Comparison of ENCODE assay signal across 8 mouse cellular contexts in genomic region chr11:120548786-120549167, GRCm38 (mm10). TPM values are rescaled to one million over a fixed set of nuclear protein-coding genes. Genes with fewer than 3 reads are reported as not detected.
DNase-seq lines count a peak whose midpoint lies in the region; ATAC-seq and TF ChIP-seq lines count a peak whose summit lies in the region.

No protein-coding gene starts in this region.

- peak overlapping the region; percentile 95 for H3K4me3 ChIP-seq in heart, embryonic 11.5 days (ENCODE audit: low read depth, low read length)
- peak overlapping the region; percentile 76 to 86 for H3K4me3 ChIP-seq in ES-E14 (ENCODE audit: insufficient read depth in 1 of 2, low read depth in 1 of 2, low read length in 2 of 2, poor library complexity in 1 of 2, severe bottlenecking in 1 of 2)
- peak overlapping the region; percentile 72 for H3K4me3 ChIP-seq in forebrain, embryonic 16.5 days (replicated peaks; ENCODE audit: low read length)
- peak overlapping the region; percentile 88 for H3K4me3 ChIP-seq in liver, postnatal 0 days (ENCODE audit: low read depth, low read length)

- no peaks in the 10 kb centered on the region for H3K27me3 ChIP-seq in heart, embryonic 11.5 days (ENCODE audit: control insufficient read depth, insufficient read depth, low read length)
- no peaks in the 10 kb centered on the region for H3K27me3 ChIP-seq in forebrain, embryonic 16.5 days (replicated peaks; ENCODE audit: control insufficient read depth, insufficient read depth, low read length)
- H3K27me3 ChIP-seq in liver, postnatal 0 days (ENCODE audit: insufficient read depth, low read length): no peaks in the 10 kb centered on the region

- peak overlapping the region; percentile 99 for H3K9ac ChIP-seq in heart, embryonic 11.5 days (ENCODE audit: low read depth, low read length)
- H3K9ac ChIP-seq in ES-E14 (ENCODE audit: insufficient read depth, low read depth, low read length, poor library complexity, severe bottlenecking): peak overlapping the region; percentile 75
- peak overlapping the region; percentile 86 for H3K9ac ChIP-seq in forebrain, embryonic 16.5 days (replicated peaks; ENCODE audit: low read depth, low read length)
- H3K9ac ChIP-seq in liver, postnatal 0 days (replicated peaks): peak overlapping the region; percentile 93

- H3K4me2 ChIP-seq in heart, embryonic 11.5 days: peak overlapping the region; percentile 97
- H3K4me2 ChIP-seq in forebrain, embryonic 16.5 days (ENCODE audit: low read length): peak overlapping the region; percentile 85
- H3K4me2 ChIP-seq in liver, postnatal 0 days (ENCODE audit: low read depth, low read length): peak overlapping the region; percentile 97

- no peak for DNase-seq in heart, adult 18-20 months
- DNase-seq in ES-E14 (ENCODE audit: low read depth, low spot score): no peak
- no peak for DNase-seq in liver, postnatal 0 days
- DNase-seq in yolk sac, embryonic 10.5 days (ENCODE audit: low spot score): no peak
- DNase-seq in testis, postnatal 10 days (ENCODE audit: low spot score): no peak
- no peak for DNase-seq in thymus, postnatal 36 days

- H3K9me3 ChIP-seq in heart, embryonic 11.5 days (replicated peaks; ENCODE audit: control insufficient read depth, low read length): no peaks in the 10 kb centered on the region
- H3K9me3 ChIP-seq in ES-E14 (ENCODE audit: control insufficient read depth, insufficient read depth, low read depth, low read length): no peaks in the 10 kb centered on the region
- no peaks in the 10 kb centered on the region for H3K9me3 ChIP-seq in forebrain, embryonic 16.5 days (ENCODE audit: control insufficient read depth, low read length)
- no peaks in the 10 kb centered on the region for H3K9me3 ChIP-seq in liver, postnatal 0 days (ENCODE audit: low read length)

- no peak for ATAC-seq in heart, embryonic 11.5 days (replicated peaks; ENCODE audit: insufficient number of reproducible peaks, low FRiP score, low TSS enrichment)
- ATAC-seq in forebrain, embryonic 16.5 days: no peak
- ATAC-seq in liver, postnatal 0 days: no peak

- no peak for TF ChIP-seq EP300 in liver, postnatal 0 days (IDR thresholded peaks at IDR 0.05; ENCODE audit: low read depth)

- TF ChIP-seq CTCF in liver, postnatal 0 days (IDR thresholded peaks at IDR 0.05; ENCODE audit: low read depth): no peak

- in situ Hi-C loops in ES-E14 (cut with MboI; ENCODE audit: low sequenced_read_pairs in 2 of 2, unreplicated experiment in 2 of 2): no loop called here

- WGBS in heart, embryonic 11.5 days (ENCODE audit: insufficient replicate concordance): 20% methylated on average over 7 of the region's 7 CpGs
- 23% methylated on average over 7 of the region's 7 CpGs for WGBS in forebrain, embryonic 16.5 days
- WGBS in liver, postnatal 0 days (ENCODE audit: insufficient replicate concordance): 15% methylated on average over 7 of the region's 7 CpGs

- peaks cover 4% of the 10 kb centered on the region; the same call in 1 of the 2 replicates for H3K36me3 ChIP-seq in heart, embryonic 11.5 days (ENCODE audit: control insufficient read depth, insufficient read depth, low read length)
- H3K36me3 ChIP-seq in ES-E14 (ENCODE audit: control insufficient read depth, insufficient read depth, low read length, poor library complexity, severe bottlenecking): peaks cover 5% of the 10 kb centered on the region; the same call in 1 of the 2 replicates
- H3K36me3 ChIP-seq in forebrain, embryonic 16.5 days (ENCODE audit: control insufficient read depth, insufficient read depth): no peaks in the 10 kb centered on the region
- H3K36me3 ChIP-seq in liver, postnatal 0 days (replicated peaks; ENCODE audit: insufficient read depth, low read length): peaks cover 10% of the 10 kb centered on the region

- peak overlapping the region; percentile 96 for H3K27ac ChIP-seq in heart, embryonic 11.5 days (ENCODE audit: low read depth, low read length)
- H3K27ac ChIP-seq in ES-E14 (ENCODE audit: insufficient read depth, low read depth, low read length, poor library complexity, severe bottlenecking): no peak overlapping the region
- H3K27ac ChIP-seq in forebrain, embryonic 16.5 days (ENCODE audit: low read length): peak overlapping the region; percentile 67; the same call in 1 of the 2 replicates
- H3K27ac ChIP-seq in liver, postnatal 0 days (ENCODE audit: low read depth): peak overlapping the region; percentile 98

- peaks cover 21% of the 10 kb centered on the region for H3K4me1 ChIP-seq in heart, embryonic 11.5 days (ENCODE audit: control insufficient read depth, insufficient read depth, low read length)
- peaks cover 0 to 9% of the 10 kb centered on the region in 2 experiments; a peak in 3 of 4 replicates for H3K4me1 ChIP-seq in ES-E14 (ENCODE audit: control insufficient read depth in 2 of 2, insufficient read depth in 2 of 2, low read length in 2 of 2, poor library complexity in 1 of 2)
- peaks cover 23% of the 10 kb centered on the region for H3K4me1 ChIP-seq in forebrain, embryonic 16.5 days (replicated peaks; ENCODE audit: control insufficient read depth, insufficient read depth, low read length)
- peaks cover 35% of the 10 kb centered on the region for H3K4me1 ChIP-seq in liver, postnatal 0 days (ENCODE audit: insufficient read depth)

TF ChIP-seq in ES-E14, 5 proteins besides CTCF, POLR2A, EP300 and RAD21:
- no peak for TF ChIP-seq ZC3H11A (IDR thresholded peaks at IDR 0.05; ENCODE audit: borderline replicate concordance, low read depth, low read length)
- no peak for TF ChIP-seq MAFK (IDR thresholded peaks at IDR 0.05; ENCODE audit: insufficient read depth, low read depth, low read length)
- no peak for TF ChIP-seq CHD2 (IDR thresholded peaks at IDR 0.05; ENCODE audit: low read depth, low read length)
- no peak for TF ChIP-seq HCFC1 (IDR thresholded peaks at IDR 0.05; ENCODE audit: borderline replicate concordance, insufficient read depth, low read length)
- no peak for TF ChIP-seq ZNF384 (IDR thresholded peaks at IDR 0.05; ENCODE audit: low read depth, low read length)

RNA-seq across cellular contexts. Expression of gene Mcrip1, which starts 0.8 kb away (rescaled TPM):
- 157 and 168 TPM in 2 replicates for polyA plus RNA-seq in heart, embryonic 11.5 days (2014; fragmentation: Nextera tagmentation; extraction: Ambion mirVana)
- 10 to 100 TPM; 39.1 to 44.1 TPM for total RNA-seq in heart, adult 18-20 months (2021)
- 18.9 and 20.2 TPM in 2 replicates for total RNA-seq in ES-E14 (2012; rRNA removed)
- 222 and 241 TPM in 2 replicates for polyA plus RNA-seq in forebrain, embryonic 16.5 days (2015; fragmentation: Nextera tagmentation; extraction: Ambion mirVana)
- polyA plus RNA-seq in liver, postnatal 0 days (2015; fragmentation: Nextera tagmentation; extraction: Ambion mirVana): 59.2 and 61.0 TPM in 2 replicates

RNA-seq across cellular contexts. Expression of gene Ppp1r27, which starts 2.2 kb away (rescaled TPM):
- polyA plus RNA-seq in heart, embryonic 11.5 days (2014; fragmentation: Nextera tagmentation; extraction: Ambion mirVana): not detected in 2 replicates
- total RNA-seq in heart, adult 18-20 months (2021): under 1 TPM in 1 of 2 experiments, not detected in 1; 0.35 TPM
- total RNA-seq in ES-E14 (2012; rRNA removed): not detected in 2 replicates
- not detected in 2 replicates for polyA plus RNA-seq in forebrain, embryonic 16.5 days (2015; fragmentation: Nextera tagmentation; extraction: Ambion mirVana)
- 0.19 and 1.5 TPM in 2 replicates for polyA plus RNA-seq in liver, postnatal 0 days (2015; fragmentation: Nextera tagmentation; extraction: Ambion mirVana)

RNA-seq across cellular contexts. Expression of gene Gcgr, which starts 18.3 kb away (rescaled TPM):
- 1.5 and 1.8 TPM in 2 replicates for polyA plus RNA-seq in heart, embryonic 11.5 days (2014; fragmentation: Nextera tagmentation; extraction: Ambion mirVana)
- total RNA-seq in heart, adult 18-20 months (2021): under 1 TPM; 0.93 to 0.94 TPM
- 0.40 and 0.53 TPM in 2 replicates for total RNA-seq in ES-E14 (2012; rRNA removed)
- 0.43 TPM in 1 of 2 replicates, not detected in the other for polyA plus RNA-seq in forebrain, embryonic 16.5 days (2015; fragmentation: Nextera tagmentation; extraction: Ambion mirVana)
- 58.5 and 66.9 TPM in 2 replicates for polyA plus RNA-seq in liver, postnatal 0 days (2015; fragmentation: Nextera tagmentation; extraction: Ambion mirVana)

RNA-seq across cellular contexts. Expression of gene P4hb, which starts 24.3 kb away (rescaled TPM):
- polyA plus RNA-seq in heart, embryonic 11.5 days (2014; fragmentation: Nextera tagmentation; extraction: Ambion mirVana): 506 and 569 TPM in 2 replicates
- 100 to 1,000 TPM; 230 TPM for total RNA-seq in heart, adult 18-20 months (2021)
- total RNA-seq in ES-E14 (2012; rRNA removed): 904 and 977 TPM in 2 replicates
- 238 and 265 TPM in 2 replicates for polyA plus RNA-seq in forebrain, embryonic 16.5 days (2015; fragmentation: Nextera tagmentation; extraction: Ambion mirVana)
- 683 and 697 TPM in 2 replicates for polyA plus RNA-seq in liver, postnatal 0 days (2015; fragmentation: Nextera tagmentation; extraction: Ambion mirVana)

RNA-seq across cellular contexts. Expression of gene Arhgdia, which starts 32.6 kb away (rescaled TPM):
- polyA plus RNA-seq in heart, embryonic 11.5 days (2014; fragmentation: Nextera tagmentation; extraction: Ambion mirVana): 468 and 477 TPM in 2 replicates
- total RNA-seq in heart, adult 18-20 months (2021): 100 to 1,000 TPM; 133 to 144 TPM
- 161 and 253 TPM in 2 replicates for total RNA-seq in ES-E14 (2012; rRNA removed)
- polyA plus RNA-seq in forebrain, embryonic 16.5 days (2015; fragmentation: Nextera tagmentation; extraction: Ambion mirVana): 477 and 485 TPM in 2 replicates
- polyA plus RNA-seq in liver, postnatal 0 days (2015; fragmentation: Nextera tagmentation; extraction: Ambion mirVana): 148 and 156 TPM in 2 replicates

Comparison
In these comparisons a context has a peak if more than half of its experiments do, and no peak if none do; other contexts are left out.
1. RNA of gene Gcgr, which starts 18.3 kb away (polyA plus RNA-seq): 58.5 to 66.9 TPM in liver, postnatal 0 days; 1.5 to 1.8 TPM in heart, embryonic 11.5 days and 0.43 TPM in forebrain, embryonic 16.5 days; every median in the first group is over 10 times any median in the second.
2. Peak in every context shown above with its lines, with median percentiles within 50 percentile points of each other: H3K4me2 ChIP-seq, H3K4me3 ChIP-seq and H3K9ac ChIP-seq.